8 mouse cellular contexts compared by ENCODE assay signal in genomic region chr13:31207709-31208108, GRCm38 (mm10).
A peak's percentile ranks its signal among the peaks of the same experiment; 100 is the strongest.
DNase-seq lines count a peak whose midpoint lies in the region; ATAC-seq lines count a peak whose summit lies in the region.

No protein-coding gene starts in this region.

- H3K36me3 ChIP-seq in hindbrain, embryonic 11.5 days (ENCODE audit: control insufficient read depth, insufficient read depth, low read length): no peaks in the 10 kb centered on the region
- H3K36me3 ChIP-seq in hindbrain, embryonic 16.5 days (ENCODE audit: control insufficient read depth, insufficient read depth, low read length): no peaks in the 10 kb centered on the region
- H3K36me3 ChIP-seq in intestine, embryonic 16.5 days (ENCODE audit: control insufficient read depth, insufficient read depth, low read length): no peaks in the 10 kb centered on the region
- no peaks in the 10 kb centered on the region for H3K36me3 ChIP-seq in lung, embryonic 16.5 days (ENCODE audit: control insufficient read depth, insufficient read depth, low read length)
- no peaks in the 10 kb centered on the region for H3K36me3 ChIP-seq in stomach, embryonic 16.5 days (ENCODE audit: control insufficient read depth, insufficient read depth, low read length)

- no peaks in the 10 kb centered on the region for H3K9me3 ChIP-seq in hindbrain, embryonic 11.5 days (ENCODE audit: control insufficient read depth, low read length)
- H3K9me3 ChIP-seq in hindbrain, embryonic 16.5 days (ENCODE audit: control insufficient read depth, low read length): no peaks in the 10 kb centered on the region
- no peaks in the 10 kb centered on the region for H3K9me3 ChIP-seq in intestine, embryonic 16.5 days (ENCODE audit: control insufficient read depth, low read length)
- no peaks in the 10 kb centered on the region for H3K9me3 ChIP-seq in lung, embryonic 16.5 days (ENCODE audit: control insufficient read depth, low read length)
- H3K9me3 ChIP-seq in stomach, embryonic 16.5 days (replicated peaks; ENCODE audit: control insufficient read depth, low read length): no peaks in the 10 kb centered on the region

- H3K4me2 ChIP-seq in hindbrain, embryonic 11.5 days (replicated peaks; ENCODE audit: low read depth, low read length): no peak overlapping the region
- no peak overlapping the region for H3K4me2 ChIP-seq in hindbrain, embryonic 16.5 days (ENCODE audit: low read length)
- H3K4me2 ChIP-seq in intestine, embryonic 16.5 days (ENCODE audit: low read depth, low read length): no peak overlapping the region
- H3K4me2 ChIP-seq in lung, embryonic 16.5 days (ENCODE audit: low read depth, low read length): no peak overlapping the region
- no peak overlapping the region for H3K4me2 ChIP-seq in stomach, embryonic 16.5 days (ENCODE audit: low read depth, low read length)

- WGBS in hindbrain, embryonic 11.5 days: 74% methylated on average over 5 of the region's 5 CpGs
- 56% methylated on average over 5 of the region's 5 CpGs for WGBS in hindbrain, embryonic 16.5 days
- WGBS in intestine, embryonic 16.5 days: 28% methylated on average over 5 of the region's 5 CpGs
- 19% methylated on average over 5 of the region's 5 CpGs for WGBS in lung, embryonic 16.5 days
- 25% methylated on average over 5 of the region's 5 CpGs for WGBS in stomach, embryonic 16.5 days

- H3K4me1 ChIP-seq in hindbrain, embryonic 11.5 days (replicated peaks; ENCODE audit: control insufficient read depth, insufficient read depth, low read length): no peaks in the 10 kb centered on the region
- H3K4me1 ChIP-seq in hindbrain, embryonic 16.5 days (ENCODE audit: control insufficient read depth, insufficient read depth, low read depth, low read length): no peaks in the 10 kb centered on the region
- H3K4me1 ChIP-seq in intestine, embryonic 16.5 days (ENCODE audit: control insufficient read depth, insufficient read depth, low read length): no peaks in the 10 kb centered on the region
- 0 out of 2 replicates have a peak, but pooled peaks cover 9% of the 10 kb centered on the region for H3K4me1 ChIP-seq in lung, embryonic 16.5 days (replicated peaks; ENCODE audit: control insufficient read depth, insufficient read depth, low read length)
- no peaks in the 10 kb centered on the region for H3K4me1 ChIP-seq in stomach, embryonic 16.5 days (ENCODE audit: control insufficient read depth, insufficient read depth, low read length)

- peak; percentile 3 for DNase-seq in hindbrain, embryonic 11.5 days (ENCODE audit: low spot score)
- peak; percentile 95 for DNase-seq in NIH3T3 (ENCODE audit: low read depth)
- DNase-seq in cerebellum, adult 8-10 months: no peak

- no peak overlapping the region for H3K27ac ChIP-seq in hindbrain, embryonic 11.5 days (ENCODE audit: low read depth, low read length)
- H3K27ac ChIP-seq in hindbrain, embryonic 16.5 days (ENCODE audit: low read depth, low read length): no peak overlapping the region
- no peak overlapping the region for H3K27ac ChIP-seq in intestine, embryonic 16.5 days (ENCODE audit: low read length)
- no peak overlapping the region for H3K27ac ChIP-seq in lung, embryonic 16.5 days (ENCODE audit: low read length)
- no peak overlapping the region for H3K27ac ChIP-seq in stomach, embryonic 16.5 days (ENCODE audit: low read length)

- ATAC-seq in hindbrain, embryonic 11.5 days (ENCODE audit: low FRiP score): no peak
- no peak for ATAC-seq in hindbrain, embryonic 16.5 days
- ATAC-seq in frontal cortex, adult (ENCODE audit: low TSS enrichment): peak; percentile 81
- peak; percentile 31 for ATAC-seq in intestine, embryonic 16.5 days
- peak; percentile 92 for ATAC-seq in lung, embryonic 16.5 days (ENCODE audit: low read depth)
- 0 out of 2 replicates have a peak, but pooled peaks have one; percentile 58 for ATAC-seq in stomach, embryonic 16.5 days (ENCODE audit: insufficient read depth, low FRiP score)

- H3K4me3 ChIP-seq in hindbrain, embryonic 11.5 days (ENCODE audit: low read depth, low read length): no peak overlapping the region
- H3K4me3 ChIP-seq in hindbrain, embryonic 16.5 days (ENCODE audit: low read length): no peak overlapping the region
- H3K4me3 ChIP-seq in intestine, embryonic 16.5 days (ENCODE audit: low read length): no peak overlapping the region
- H3K4me3 ChIP-seq in lung, embryonic 16.5 days (ENCODE audit: low read length): no peak overlapping the region
- no peak overlapping the region for H3K4me3 ChIP-seq in stomach, embryonic 16.5 days (replicated peaks; ENCODE audit: low read length)

- no peaks in the 10 kb centered on the region for H3K27me3 ChIP-seq in hindbrain, embryonic 11.5 days (ENCODE audit: control insufficient read depth, insufficient read depth, low read length)
- no peaks in the 10 kb centered on the region for H3K27me3 ChIP-seq in hindbrain, embryonic 16.5 days (replicated peaks; ENCODE audit: control insufficient read depth, insufficient read depth, low read length)
- no peaks in the 10 kb centered on the region for H3K27me3 ChIP-seq in intestine, embryonic 16.5 days (replicated peaks; ENCODE audit: control insufficient read depth, insufficient read depth, low read length)
- H3K27me3 ChIP-seq in lung, embryonic 16.5 days (ENCODE audit: control insufficient read depth, insufficient read depth, low read depth, low read length): no peaks in the 10 kb centered on the region
- H3K27me3 ChIP-seq in stomach, embryonic 16.5 days (ENCODE audit: control insufficient read depth, insufficient read depth, low read length): no peaks in the 10 kb centered on the region

- no peak overlapping the region for H3K9ac ChIP-seq in hindbrain, embryonic 11.5 days (ENCODE audit: low read depth, low read length)
- no peak overlapping the region for H3K9ac ChIP-seq in hindbrain, embryonic 16.5 days (ENCODE audit: low read depth, low read length)
- no peak overlapping the region for H3K9ac ChIP-seq in intestine, embryonic 16.5 days (ENCODE audit: low read depth, low read length)
- H3K9ac ChIP-seq in lung, embryonic 16.5 days (ENCODE audit: low read length): no peak overlapping the region
- H3K9ac ChIP-seq in stomach, embryonic 16.5 days (ENCODE audit: low read length): peak overlapping the region; percentile 8; the same call in 1 of the 2 replicates

Comparison
In these comparisons a context has a peak if more than half of its experiments do, and no peak if none do; other contexts are left out.
1. ATAC-seq: peak in frontal cortex, adult (single experiment), intestine, embryonic 16.5 days (single experiment), lung, embryonic 16.5 days (single experiment) and stomach, embryonic 16.5 days (single experiment); none in hindbrain, embryonic 11.5 days (single experiment) and hindbrain, embryonic 16.5 days (single experiment).